Mouse (Mus musculus) left cerebral cortex, adult 18-20 months (tissue): ENCODE measurements at regions not wholly inside any gene's neighbourhood (a gene's known extent, or its start where the extent isn't known, plus 50 kb on each side); places are given as distances from the start of the nearest gene placed in this dataset.

ENCODE experiments used
- DNase-seq, 2 experiments: peaks; one replicate each; pipeline ENCODE4 v3.0.0; 2021 to 2022; ENCODE audit warnings: low spot score in 2 of 2, mixed read lengths in 1 of 2

GRCm38 (mm10) chr8:31518903-31519302 is 1909.6 kb upstream of the 5930422O12Rik start:
- DNase-seq: no peak

GRCm38 (mm10) chr8:31520991-31521448 is 1907.5 kb upstream of the 5930422O12Rik start:
- DNase-seq: no peak

GRCm38 (mm10) chr8:31525071-31525470 is 1903.4 kb upstream of the 5930422O12Rik start:
- no peak for DNase-seq

GRCm38 (mm10) chr8:31539251-31539650 is 1889.3 kb upstream of the 5930422O12Rik start:
- peak; percentile 16 to 20 for DNase-seq

GRCm38 (mm10) chr8:31541646-31542045 is 1886.9 kb upstream of the 5930422O12Rik start:
- no peak for DNase-seq

GRCm38 (mm10) chr8:31574136-31574535 is 1854.4 kb upstream of the 5930422O12Rik start:
- DNase-seq: no peak

- DNase-seq: no peak
These were observed 1852.4 kb upstream of the 5930422O12Rik start for GRCm38 (mm10) chr8:31576129-31576528.

GRCm38 (mm10) chr8:31584661-31585060 is 1843.8 kb upstream of the 5930422O12Rik start:
- DNase-seq: no peak

GRCm38 (mm10) chr8:31599536-31599935 is 1829.0 kb upstream of the 5930422O12Rik start:
- no peak for DNase-seq

- DNase-seq: no peak
These were observed 1827.5 kb upstream of the 5930422O12Rik start for GRCm38 (mm10) chr8:31600979-31601378.

- no peak for DNase-seq
These were observed 1812.0 kb upstream of the 5930422O12Rik start for GRCm38 (mm10) chr8:31616501-31616900.

GRCm38 (mm10) chr8:31627708-31628107 is 1800.8 kb upstream of the 5930422O12Rik start:
- no peak for DNase-seq

- DNase-seq: peak in 1 of 2 experiments; percentile 1
These were observed 1800.4 kb upstream of the 5930422O12Rik start for GRCm38 (mm10) chr8:31628146-31628545.

GRCm38 (mm10) chr8:31638417-31638816 is 1790.1 kb upstream of the 5930422O12Rik start:
- DNase-seq: no peak

GRCm38 (mm10) chr8:31663717-31664116 is 1764.8 kb upstream of the 5930422O12Rik start:
- DNase-seq: no peak

GRCm38 (mm10) chr8:31665485-31665884 is 1763.0 kb upstream of the 5930422O12Rik start:
- DNase-seq: no peak

GRCm38 (mm10) chr8:31704168-31704567 is 1724.3 kb upstream of the 5930422O12Rik start:
- DNase-seq: no peak

GRCm38 (mm10) chr8:31713321-31714076 is 1715.0 kb upstream of the 5930422O12Rik start:
- peak in 1 of 2 experiments; percentile 3 for DNase-seq

- no peak for DNase-seq
These were observed 1714.4 kb upstream of the 5930422O12Rik start for GRCm38 (mm10) chr8:31714077-31714458.

- no peak for DNase-seq
These were observed 1708.5 kb upstream of the 5930422O12Rik start for GRCm38 (mm10) chr8:31720021-31720420.

- no peak for DNase-seq
These were observed 1707.9 kb upstream of the 5930422O12Rik start for GRCm38 (mm10) chr8:31720585-31720984.

- no peak for DNase-seq
These were observed 1703.1 kb upstream of the 5930422O12Rik start for GRCm38 (mm10) chr8:31725430-31725829.

GRCm38 (mm10) chr8:31735610-31736009 is 1692.9 kb upstream of the 5930422O12Rik start:
- no peak for DNase-seq
